Mouse (Mus musculus): Measurements from ENCODE around the gene Olfr545.

DNA sequence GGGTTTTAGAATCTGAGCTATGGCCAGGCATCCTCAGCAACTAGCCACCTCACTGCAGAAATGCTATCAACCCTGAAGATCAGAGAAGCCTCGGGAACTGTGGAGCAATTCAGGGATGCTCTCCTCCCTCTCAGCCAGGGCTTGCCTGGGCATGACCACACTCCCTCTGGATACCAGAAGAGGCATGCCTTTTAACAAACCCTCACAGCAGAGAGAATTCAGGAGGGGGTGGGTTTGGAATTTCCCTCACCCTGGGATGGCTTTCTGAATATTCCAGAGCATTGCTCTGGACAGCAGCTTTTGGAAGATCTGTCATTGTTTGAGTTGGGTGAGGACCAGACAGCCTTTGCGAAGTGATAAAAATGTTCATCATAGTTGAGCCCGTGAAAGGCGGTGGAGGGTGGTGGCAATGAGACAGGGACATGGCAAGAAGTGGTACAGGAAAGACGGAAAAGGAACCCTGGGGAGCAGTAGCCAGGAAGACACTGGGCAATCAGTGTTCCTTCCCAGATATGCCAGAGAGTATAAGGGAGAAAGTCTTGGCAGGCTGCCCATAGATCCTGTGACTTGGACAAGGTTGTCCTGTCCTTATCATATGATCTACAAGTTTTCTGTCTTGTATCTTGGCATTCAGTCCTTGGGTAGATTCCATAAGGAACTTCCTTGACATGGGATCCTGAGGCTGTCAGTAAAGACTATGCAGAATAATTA is 19.9 kb downstream of the Olfr545 start:
- no peak for TF ChIP-seq POLR2A (IDR thresholded peaks at IDR 0.05; ENCODE audit: borderline replicate concordance, low read depth, low read length)
- TF ChIP-seq CTCF (IDR thresholded peaks at IDR 0.05; ENCODE audit: low read depth, low read length): no peak
